Mouse (Mus musculus): Measurements from ENCODE around the gene Urad. TPM values are rescaled to one million over a fixed set of nuclear protein-coding genes. Genes with fewer than 3 reads are reported as not detected.
A peak's percentile ranks its signal among the peaks of the same experiment; 100 is the strongest.

Gene Urad
- polyA plus RNA-seq, 1 experiment from 2014 or later = not detected

- Histone ChIP-seq H3K9ac (ENCODE audit: low read depth, low read length) (no peak overlapping the region), H3K4me2 (ENCODE audit: low read length) (peak overlapping the region; percentile 17), H3K4me3 (ENCODE audit: low read length) (no peak overlapping the region), H3K4me1 (ENCODE audit: control insufficient read depth, insufficient read depth, low read depth, low read length) (peaks cover 4% of the 10 kb centered on the region; the same call in 1 of the 2 replicates), H3K27me3 (replicated peaks; ENCODE audit: control insufficient read depth, insufficient read depth, low read length) (peaks cover 77% of the 10 kb centered on the region), H3K27ac (ENCODE audit: low read depth, low read length) (no peak overlapping the region), H3K36me3 (ENCODE audit: control insufficient read depth, insufficient read depth, low read length) (no peaks in the 10 kb centered on the region), H3K9me3 (ENCODE audit: control insufficient read depth, low read length) (no peaks in the 10 kb centered on the region)
- WGBS = under 1% methylated on average over 25 of the region's 25 CpGs
- ATAC-seq = no peak
Observed at GRCm38 (mm10) chr5:147315432-147316075, 6.7 kb downstream of the Urad start.

GRCm38 (mm10) chr5:147314646-147315431 lies 7.4 kb downstream of the Urad start:
- Histone ChIP-seq H3K4me2 (ENCODE audit: low read length) (peak overlapping the region; percentile 17), H3K36me3 (ENCODE audit: control insufficient read depth, insufficient read depth, low read length) (no peaks in the 10 kb centered on the region), H3K27me3 (replicated peaks; ENCODE audit: control insufficient read depth, insufficient read depth, low read length) (peaks cover 84% of the 10 kb centered on the region), H3K4me1 (ENCODE audit: control insufficient read depth, insufficient read depth, low read depth, low read length) (peaks cover 4% of the 10 kb centered on the region; the same call in 1 of the 2 replicates), H3K4me3 (ENCODE audit: low read length) (peak overlapping the region; percentile 8; the same call in 1 of the 2 replicates), H3K9ac (ENCODE audit: low read depth, low read length) (no peak overlapping the region), H3K27ac (ENCODE audit: low read depth, low read length) (no peak overlapping the region), H3K9me3 (ENCODE audit: control insufficient read depth, low read length) (no peaks in the 10 kb centered on the region)
- under 1% methylated on average over 39 of the region's 39 CpGs for WGBS
- ATAC-seq = no peak

GRCm38 (mm10) chr5:147312830-147313685 lies 9.2 kb downstream of the Urad start:
- H3K4me1 ChIP-seq (ENCODE audit: control insufficient read depth, insufficient read depth, low read depth, low read length) = peaks cover 4% of the 10 kb centered on the region; the same call in 1 of the 2 replicates
- no peaks in the 10 kb centered on the region for H3K9me3 ChIP-seq (ENCODE audit: control insufficient read depth, low read length)
- no peak overlapping the region for H3K4me3 ChIP-seq (ENCODE audit: low read length)
- H3K27ac ChIP-seq (ENCODE audit: low read depth, low read length) = no peak overlapping the region
- no peaks in the 10 kb centered on the region for H3K36me3 ChIP-seq (ENCODE audit: control insufficient read depth, insufficient read depth, low read length)
- H3K9ac ChIP-seq (ENCODE audit: low read depth, low read length) = no peak overlapping the region
- no peak for ATAC-seq
- H3K27me3 ChIP-seq (replicated peaks; ENCODE audit: control insufficient read depth, insufficient read depth, low read length) = peaks cover 90% of the 10 kb centered on the region
- no peak overlapping the region for H3K4me2 ChIP-seq (ENCODE audit: low read length)
- WGBS = 1% methylated on average over 27 of the region's 27 CpGs

- Histone ChIP-seq H3K4me2 (ENCODE audit: low read length) (no peak overlapping the region), H3K36me3 (ENCODE audit: control insufficient read depth, insufficient read depth, low read length) (no peaks in the 10 kb centered on the region), H3K27ac (ENCODE audit: low read depth, low read length) (no peak overlapping the region), H3K4me3 (ENCODE audit: low read length) (no peak overlapping the region), H3K4me1 (ENCODE audit: control insufficient read depth, insufficient read depth, low read depth, low read length) (no peaks in the 10 kb centered on the region), H3K9me3 (ENCODE audit: control insufficient read depth, low read length) (no peaks in the 10 kb centered on the region), H3K9ac (ENCODE audit: low read depth, low read length) (no peak overlapping the region), H3K27me3 (replicated peaks; ENCODE audit: control insufficient read depth, insufficient read depth, low read length) (peaks cover 89% of the 10 kb centered on the region)
- ATAC-seq = no peak
- WGBS = 0% methylated on average over 2 of the region's 2 CpGs
Observed at GRCm38 (mm10) chr5:147309786-147310185, 12.5 kb downstream of the Urad start.

GRCm38 (mm10) chr5:147308451-147308850 lies 13.8 kb downstream of the Urad start:
- no peak for ATAC-seq
- H3K4me3 ChIP-seq (ENCODE audit: low read length) = no peak overlapping the region
- no peaks in the 10 kb centered on the region for H3K36me3 ChIP-seq (ENCODE audit: control insufficient read depth, insufficient read depth, low read length)
- no peak overlapping the region for H3K9ac ChIP-seq (ENCODE audit: low read depth, low read length)
- H3K27me3 ChIP-seq (replicated peaks; ENCODE audit: control insufficient read depth, insufficient read depth, low read length) = peaks cover 85% of the 10 kb centered on the region
- no peaks in the 10 kb centered on the region for H3K4me1 ChIP-seq (ENCODE audit: control insufficient read depth, insufficient read depth, low read depth, low read length)
- no peaks in the 10 kb centered on the region for H3K9me3 ChIP-seq (ENCODE audit: control insufficient read depth, low read length)
- WGBS = 6% methylated on average over 9 of the region's 9 CpGs
- no peak overlapping the region for H3K27ac ChIP-seq (ENCODE audit: low read depth, low read length)
- H3K4me2 ChIP-seq (ENCODE audit: low read length) = no peak overlapping the region

- H3K4me2 ChIP-seq (ENCODE audit: low read length) = no peak overlapping the region
- no peak overlapping the region for H3K9ac ChIP-seq (ENCODE audit: low read depth, low read length)
- H3K27me3 ChIP-seq (replicated peaks; ENCODE audit: control insufficient read depth, insufficient read depth, low read length) = peaks cover 87% of the 10 kb centered on the region
- WGBS = under 1% methylated on average over 12 of the region's 12 CpGs
- ATAC-seq = no peak
- no peaks in the 10 kb centered on the region for H3K9me3 ChIP-seq (ENCODE audit: control insufficient read depth, low read length)
- no peak overlapping the region for H3K4me3 ChIP-seq (ENCODE audit: low read length)
- no peaks in the 10 kb centered on the region for H3K4me1 ChIP-seq (ENCODE audit: control insufficient read depth, insufficient read depth, low read depth, low read length)
- no peak overlapping the region for H3K27ac ChIP-seq (ENCODE audit: low read depth, low read length)
- no peaks in the 10 kb centered on the region for H3K36me3 ChIP-seq (ENCODE audit: control insufficient read depth, insufficient read depth, low read length)
Observed at GRCm38 (mm10) chr5:147307398-147307785, 14.8 kb downstream of the Urad start.

GRCm38 (mm10) chr5:147306638-147307397 lies 15.4 kb downstream of the Urad start, which contains the start of gene Cdx2:
TSS of gene Cdx2 (minus strand) at chr5:147307270.
- Histone ChIP-seq H3K9me3 (ENCODE audit: control insufficient read depth, low read length) (no peaks in the 10 kb centered on the region), H3K4me3 (ENCODE audit: low read length) (0 out of 2 replicates have a peak within 1 kb of the TSS, but pooled peaks have one; percentile 1), H3K36me3 (ENCODE audit: control insufficient read depth, insufficient read depth, low read length) (no peaks in the 10 kb centered on the region), H3K4me1 (ENCODE audit: control insufficient read depth, insufficient read depth, low read depth, low read length) (no peaks in the 10 kb centered on the region), H3K27me3 (replicated peaks; ENCODE audit: control insufficient read depth, insufficient read depth, low read length) (peaks cover 88% of the 10 kb centered on the region), H3K9ac (ENCODE audit: low read depth, low read length) (no peak within 1 kb of the TSS), H3K4me2 (ENCODE audit: low read length) (no peak within 1 kb of the TSS), H3K27ac (ENCODE audit: low read depth, low read length) (no peak within 1 kb of the TSS)
- ATAC-seq = no peak
- under 1% methylated on average over 54 of the region's 63 CpGs for WGBS

GRCm38 (mm10) chr5:147305856-147306637 lies 16.2 kb downstream of the Urad start:
- no peaks in the 10 kb centered on the region for H3K36me3 ChIP-seq (ENCODE audit: control insufficient read depth, insufficient read depth, low read length)
- H3K4me3 ChIP-seq (ENCODE audit: low read length) = 0 out of 2 replicates have a peak overlapping the region, but pooled peaks have one; percentile 1
- H3K9ac ChIP-seq (ENCODE audit: low read depth, low read length) = no peak overlapping the region
- WGBS = under 1% methylated on average over 45 of the region's 58 CpGs
- no peaks in the 10 kb centered on the region for H3K4me1 ChIP-seq (ENCODE audit: control insufficient read depth, insufficient read depth, low read depth, low read length)
- ATAC-seq = no peak
- H3K4me2 ChIP-seq (ENCODE audit: low read length) = no peak overlapping the region
- H3K9me3 ChIP-seq (ENCODE audit: control insufficient read depth, low read length) = no peaks in the 10 kb centered on the region
- peaks cover 89% of the 10 kb centered on the region for H3K27me3 ChIP-seq (replicated peaks; ENCODE audit: control insufficient read depth, insufficient read depth, low read length)
- H3K27ac ChIP-seq (ENCODE audit: low read depth, low read length) = no peak overlapping the region
